Mouse (Mus musculus) testis, adult 2 months (tissue): ENCODE results near the gene Serpina3m.

Experiments
- CTCF ChIP-seq: fragments of 200-500 bp; IDR thresholded peaks from 2 replicates; pipeline ENCODE4 v1.5.1; 2012; ENCODE audit warnings: low read depth, mild to moderate bottlenecking, inconsistent platforms, low read length, moderate library complexity; ENCODE audit not compliant: control insufficient read depth, insufficient read depth, insufficient replicate concordance
- POLR2A ChIP-seq: fragments of 200-500 bp; IDR thresholded peaks from 2 replicates; pipeline ENCODE4 v1.6.1; 2012; ENCODE audit warnings: low read depth, mild to moderate bottlenecking, inconsistent platforms, low read length, moderate library complexity; ENCODE audit not compliant: control insufficient read depth

GRCm38 (mm10) chr12:104433951-104434735 lies 95.9 kb downstream of the Serpina3m start:
- no peak for TF ChIP-seq CTCF
- TF ChIP-seq POLR2A, result no peak
